Comparison of ENCODE assay signal across 8 mouse cellular contexts in the genomic region with DNA sequence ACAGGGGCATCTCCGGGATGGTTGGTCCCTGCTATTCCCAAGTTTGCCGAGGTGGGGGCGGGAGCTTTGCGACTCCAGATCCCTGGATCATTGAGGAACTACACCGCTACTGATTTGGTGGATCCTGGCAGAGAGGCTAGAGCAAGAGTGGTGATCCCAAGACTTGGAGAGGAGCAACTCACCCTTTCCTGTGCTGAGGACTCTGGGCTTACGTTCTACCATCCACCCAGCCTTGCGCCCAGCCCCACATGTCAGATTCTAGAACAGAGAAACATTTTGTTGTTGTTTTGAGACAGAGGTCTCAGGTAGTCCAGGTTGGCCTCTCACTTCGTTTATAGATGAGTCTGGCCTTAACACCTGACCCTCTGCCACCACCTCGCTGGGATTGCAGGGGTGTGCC. TPM values are rescaled to one million over a fixed set of nuclear protein-coding genes. Genes with fewer than 3 reads are reported as not detected.
DNase-seq lines count a peak whose midpoint lies in the region; ATAC-seq lines count a peak whose summit lies in the region.

No protein-coding gene starts in this region.

- H3K9me3 ChIP-seq in heart, embryonic 11.5 days (replicated peaks; ENCODE audit: control insufficient read depth, low read length): no peaks in the 10 kb centered on the region
- 0 out of 2 replicates have a peak, but pooled peaks cover 5% of the 10 kb centered on the region for H3K9me3 ChIP-seq in embryonic facial prominence, embryonic 15.5 days (replicated peaks)
- H3K9me3 ChIP-seq in liver, embryonic 12.5 days (replicated peaks): no peaks in the 10 kb centered on the region

- no peaks in the 10 kb centered on the region; the same call in 1 of the 2 replicates for H3K4me1 ChIP-seq in heart, embryonic 11.5 days (ENCODE audit: control insufficient read depth, insufficient read depth, low read length)
- H3K4me1 ChIP-seq in embryonic facial prominence, embryonic 15.5 days: peaks cover 18% of the 10 kb centered on the region
- H3K4me1 ChIP-seq in liver, embryonic 12.5 days: peaks cover 42% of the 10 kb centered on the region

- peak overlapping the region; percentile 71; the same call in 1 of the 2 replicates for H3K9ac ChIP-seq in heart, embryonic 11.5 days (ENCODE audit: low read depth, low read length)
- H3K9ac ChIP-seq in embryonic facial prominence, embryonic 15.5 days: peak overlapping the region; percentile 44
- peak overlapping the region; percentile 60; the same call in 1 of the 2 replicates for H3K9ac ChIP-seq in liver, embryonic 12.5 days

- no peak for DNase-seq in heart, adult 18-20 months
- peak; percentile 31 for DNase-seq in 416B (ENCODE audit: low read depth)
- no peak for DNase-seq in embryo, embryonic 9.5 days (ENCODE audit: extremely low spot score)
- DNase-seq in adrenal gland, postnatal 4 days (ENCODE audit: low spot score in 2 of 2): no peak

- peak overlapping the region; percentile 54 for H3K4me3 ChIP-seq in heart, embryonic 11.5 days (ENCODE audit: low read depth, low read length)
- H3K4me3 ChIP-seq in embryonic facial prominence, embryonic 15.5 days (replicated peaks): peak overlapping the region; percentile 63
- H3K4me3 ChIP-seq in liver, embryonic 12.5 days: peak overlapping the region; percentile 65

- ATAC-seq in heart, embryonic 11.5 days (replicated peaks; ENCODE audit: insufficient number of reproducible peaks, low FRiP score, low TSS enrichment): no peak
- ATAC-seq in embryonic facial prominence, embryonic 15.5 days (ENCODE audit: insufficient number of reproducible peaks, low FRiP score, low TSS enrichment, low read depth): no peak
- 0 out of 2 replicates have a peak, but pooled peaks have one; percentile 3 for ATAC-seq in liver, embryonic 12.5 days
- no peak for ATAC-seq in activated CD4-positive, CD25-positive, alpha-beta regulatory T cell, adult 4 months

- H3K4me2 ChIP-seq in heart, embryonic 11.5 days: peak overlapping the region; percentile 96
- peak overlapping the region; percentile 95 for H3K4me2 ChIP-seq in embryonic facial prominence, embryonic 15.5 days (replicated peaks)
- H3K4me2 ChIP-seq in liver, embryonic 12.5 days: peak overlapping the region; percentile 95

- H3K36me3 ChIP-seq in heart, embryonic 11.5 days (ENCODE audit: control insufficient read depth, insufficient read depth, low read length): peaks cover 2% of the 10 kb centered on the region; the same call in 1 of the 2 replicates
- H3K36me3 ChIP-seq in embryonic facial prominence, embryonic 15.5 days: peaks cover 15% of the 10 kb centered on the region
- H3K36me3 ChIP-seq in liver, embryonic 12.5 days: peaks cover 35% of the 10 kb centered on the region

- 10% methylated on average over 9 of the region's 9 CpGs for WGBS in heart, embryonic 11.5 days (ENCODE audit: insufficient replicate concordance)
- WGBS in embryonic facial prominence, embryonic 15.5 days: 9% methylated on average over 9 of the region's 9 CpGs
- WGBS in liver, embryonic 12.5 days (ENCODE audit: insufficient replicate concordance): 2% methylated on average over 9 of the region's 9 CpGs

- H3K27ac ChIP-seq in heart, embryonic 11.5 days (ENCODE audit: low read depth, low read length): peak overlapping the region; percentile 41; the same call in 1 of the 2 replicates
- H3K27ac ChIP-seq in embryonic facial prominence, embryonic 15.5 days (replicated peaks): peak overlapping the region; percentile 56; the same call in 1 of the 2 replicates
- H3K27ac ChIP-seq in liver, embryonic 12.5 days: peak overlapping the region; percentile 57

- H3K27me3 ChIP-seq in heart, embryonic 11.5 days (ENCODE audit: control insufficient read depth, insufficient read depth, low read length): peaks cover 7% of the 10 kb centered on the region; the same call in 1 of the 2 replicates
- no peaks in the 10 kb centered on the region for H3K27me3 ChIP-seq in embryonic facial prominence, embryonic 15.5 days
- H3K27me3 ChIP-seq in liver, embryonic 12.5 days (replicated peaks): peaks cover 10% of the 10 kb centered on the region; the same call in 1 of the 2 replicates

RNA-seq across cellular contexts. Expression of gene Nfkbid, which starts 1.0 kb away (rescaled TPM):
- 1.0 and 1.4 TPM in 2 replicates for polyA plus RNA-seq in heart, embryonic 11.5 days (2014; fragmentation: Nextera tagmentation; extraction: Ambion mirVana)
- total RNA-seq in heart, adult 18-20 months (2021): under 1 TPM; 0.35 to 0.87 TPM
- polyA plus RNA-seq in embryonic facial prominence, embryonic 15.5 days (2015; fragmentation: Nextera tagmentation; extraction: Ambion mirVana): 1.7 and 1.8 TPM in 2 replicates
- 1.5 and 2.1 TPM in 2 replicates for polyA plus RNA-seq in liver, embryonic 12.5 days (2016; fragmentation: Nextera tagmentation; extraction: Ambion mirVana)
- polyA plus RNA-seq in activated CD4-positive, CD25-positive, alpha-beta regulatory T cell, adult 4 months (2017; shearing (Covaris generic)): 10 to 100 TPM; 36.5 to 41.2 TPM
- 1 to 10 TPM; 2.1 to 2.3 TPM for total RNA-seq in adrenal gland, postnatal 4 days (2021)

RNA-seq across cellular contexts. Expression of gene Hcst, which starts 2.9 kb away (rescaled TPM):
- 0.53 and 0.99 TPM in 2 replicates for polyA plus RNA-seq in heart, embryonic 11.5 days (2014; fragmentation: Nextera tagmentation; extraction: Ambion mirVana)
- total RNA-seq in heart, adult 18-20 months (2021): 1 to 10 TPM in 1 of 2 experiments, under 1 TPM in 1; 0.69 to 3.3 TPM
- polyA plus RNA-seq in embryonic facial prominence, embryonic 15.5 days (2015; fragmentation: Nextera tagmentation; extraction: Ambion mirVana): 2.2 and 2.4 TPM in 2 replicates
- 3.0 and 4.1 TPM in 2 replicates for polyA plus RNA-seq in liver, embryonic 12.5 days (2016; fragmentation: Nextera tagmentation; extraction: Ambion mirVana)
- polyA plus RNA-seq in activated CD4-positive, CD25-positive, alpha-beta regulatory T cell, adult 4 months (2017; shearing (Covaris generic)): 100 to 1,000 TPM; 433 to 632 TPM
- total RNA-seq in adrenal gland, postnatal 4 days (2021): 1 to 10 TPM; 1.6 to 2.2 TPM

RNA-seq across cellular contexts. Expression of gene Tyrobp, which starts 9.0 kb away (rescaled TPM):
- 8.9 and 9.2 TPM in 2 replicates for polyA plus RNA-seq in heart, embryonic 11.5 days (2014; fragmentation: Nextera tagmentation; extraction: Ambion mirVana)
- 10 to 100 TPM; 18.9 to 22.2 TPM for total RNA-seq in heart, adult 18-20 months (2021)
- 95.4 and 103 TPM in 2 replicates for polyA plus RNA-seq in embryonic facial prominence, embryonic 15.5 days (2015; fragmentation: Nextera tagmentation; extraction: Ambion mirVana)
- 51.1 and 52.7 TPM in 2 replicates for polyA plus RNA-seq in liver, embryonic 12.5 days (2016; fragmentation: Nextera tagmentation; extraction: Ambion mirVana)
- polyA plus RNA-seq in activated CD4-positive, CD25-positive, alpha-beta regulatory T cell, adult 4 months (2017; shearing (Covaris generic)): 1 to 10 TPM in 1 of 2 experiments, not detected in 1; 8.1 TPM
- 10 to 100 TPM; 26.6 to 40.2 TPM for total RNA-seq in adrenal gland, postnatal 4 days (2021)

RNA-seq across cellular contexts. Expression of gene Aplp1, which starts 22.8 kb away (rescaled TPM):
- 34.9 and 37.8 TPM in 2 replicates for polyA plus RNA-seq in heart, embryonic 11.5 days (2014; fragmentation: Nextera tagmentation; extraction: Ambion mirVana)
- 1 to 10 TPM; 2.8 to 3.4 TPM for total RNA-seq in heart, adult 18-20 months (2021)
- polyA plus RNA-seq in embryonic facial prominence, embryonic 15.5 days (2015; fragmentation: Nextera tagmentation; extraction: Ambion mirVana): 52.0 and 61.3 TPM in 2 replicates
- 7.5 and 8.2 TPM in 2 replicates for polyA plus RNA-seq in liver, embryonic 12.5 days (2016; fragmentation: Nextera tagmentation; extraction: Ambion mirVana)
- 1 to 10 TPM; 3.0 to 4.3 TPM for polyA plus RNA-seq in activated CD4-positive, CD25-positive, alpha-beta regulatory T cell, adult 4 months (2017; shearing (Covaris generic))
- total RNA-seq in adrenal gland, postnatal 4 days (2021): 10 to 100 TPM; 49.5 to 59.1 TPM

RNA-seq across cellular contexts. Expression of gene Kirrel2, which starts 34.9 kb away (rescaled TPM):
- polyA plus RNA-seq in heart, embryonic 11.5 days (2014; fragmentation: Nextera tagmentation; extraction: Ambion mirVana): 1.5 and 3.7 TPM in 2 replicates
- not detected for total RNA-seq in heart, adult 18-20 months (2021)
- 1.1 and 1.3 TPM in 2 replicates for polyA plus RNA-seq in embryonic facial prominence, embryonic 15.5 days (2015; fragmentation: Nextera tagmentation; extraction: Ambion mirVana)
- polyA plus RNA-seq in liver, embryonic 12.5 days (2016; fragmentation: Nextera tagmentation; extraction: Ambion mirVana): 0.05 and 0.17 TPM in 2 replicates
- polyA plus RNA-seq in activated CD4-positive, CD25-positive, alpha-beta regulatory T cell, adult 4 months (2017; shearing (Covaris generic)): not detected
- total RNA-seq in adrenal gland, postnatal 4 days (2021): 1 to 10 TPM in 1 of 2 experiments, under 1 TPM in 1; 0.14 to 1.3 TPM

Comparison
In these comparisons a context has a peak if more than half of its experiments do, and no peak if none do; other contexts are left out.
1. RNA of gene Nfkbid, which starts 1.0 kb away (polyA plus RNA-seq): 36.5 to 41.2 TPM in activated CD4-positive, CD25-positive, alpha-beta regulatory T cell, adult 4 months; 1.5 to 2.1 TPM in liver, embryonic 12.5 days, 1.7 to 1.8 TPM in embryonic facial prominence, embryonic 15.5 days and 1.0 to 1.4 TPM in heart, embryonic 11.5 days; every median in the first group is over 10 times any median in the second.
2. RNA of gene Hcst, which starts 2.9 kb away (polyA plus RNA-seq): 433 to 632 TPM in activated CD4-positive, CD25-positive, alpha-beta regulatory T cell, adult 4 months; 3.0 to 4.1 TPM in liver, embryonic 12.5 days, 2.2 to 2.4 TPM in embryonic facial prominence, embryonic 15.5 days and 0.53 to 0.99 TPM in heart, embryonic 11.5 days; every median in the first group is over 10 times any median in the second.
3. Peak in every context shown above with its lines, with median percentiles within 50 percentile points of each other: H3K27ac ChIP-seq, H3K4me2 ChIP-seq, H3K4me3 ChIP-seq and H3K9ac ChIP-seq.